Mouse (Mus musculus) embryonic fibroblast, embryonic 13.5 days (primary cell): ENCODE data around the gene Irf2bp2.

Experiments
- CTCF ChIP-seq: IDR thresholded peaks from 2 replicates; pipeline ENCODE4 v1.5.1; 2011; ENCODE audit warnings: mild to moderate bottlenecking, control low read depth, low read length, moderate library complexity, borderline replicate concordance; ENCODE audit not compliant: insufficient read depth
- POLR2A ChIP-seq: IDR thresholded peaks from 2 replicates; pipeline ENCODE4 v1.6.1; 2011; ENCODE audit warnings: low read depth, mild to moderate bottlenecking, control low read depth, low read length, moderate library complexity

- TF ChIP-seq POLR2A (no peak), CTCF (no peak)
Observed at GRCm38 (mm10) chr8:126588636-126589506, 4.9 kb downstream of the Irf2bp2 start.
